Mouse (Mus musculus): ENCODE measurements around the gene Lingo3.

Gene Lingo3

GRCm38 (mm10) chr10:80843931-80844547 is at the start of gene Lingo3:
Gene Lingo3 (minus strand): TSS chr10:80844039.
- no peak for DNase-seq (ENCODE audit: low read depth)

GRCm38 (mm10) chr10:80887181-80887580 is 43.3 kb upstream of the Lingo3 start:
- DNase-seq (ENCODE audit: low read depth), result no peak

- peak; percentile 27 for DNase-seq (ENCODE audit: low read depth)
Observed at GRCm38 (mm10) chr10:80881301-80881700, 37.5 kb upstream of the Lingo3 start.

GRCm38 (mm10) chr10:80880901-80881300 is 37.1 kb upstream of the Lingo3 start:
- no peak for DNase-seq (ENCODE audit: low read depth)

GRCm38 (mm10) chr10:80880131-80880641 is 36.3 kb upstream of the Lingo3 start:
- no peak for DNase-seq (ENCODE audit: low read depth)

GRCm38 (mm10) chr10:80876594-80876993 is 32.8 kb upstream of the Lingo3 start:
- DNase-seq (ENCODE audit: low read depth), result no peak

GRCm38 (mm10) chr10:80876028-80876427 is 32.2 kb upstream of the Lingo3 start:
- no peak for DNase-seq (ENCODE audit: low read depth)

GRCm38 (mm10) chr10:80874035-80874434 is 30.2 kb upstream of the Lingo3 start:
- no peak for DNase-seq (ENCODE audit: low read depth)

- DNase-seq (ENCODE audit: low read depth), result no peak
Observed at GRCm38 (mm10) chr10:80871581-80871980, 27.7 kb upstream of the Lingo3 start, which contains the start of gene Tmprss9. Gene Tmprss9 (plus strand): TSS chr10:80871848.

- DNase-seq (ENCODE audit: low read depth), result no peak
Observed at GRCm38 (mm10) chr10:80870993-80871392, 27.2 kb upstream of the Lingo3 start.

GRCm38 (mm10) chr10:80864446-80864845 is 20.6 kb upstream of the Lingo3 start:
- no peak for DNase-seq (ENCODE audit: low read depth)

- DNase-seq (ENCODE audit: low read depth), result no peak
Observed at GRCm38 (mm10) chr10:80862305-80862704, 18.5 kb upstream of the Lingo3 start.

GRCm38 (mm10) chr10:80858350-80858935 is 14.6 kb upstream of the Lingo3 start:
- no peak for DNase-seq (ENCODE audit: low read depth)

- DNase-seq (ENCODE audit: low read depth), result no peak
Observed at GRCm38 (mm10) chr10:80857848-80858247, 14.0 kb upstream of the Lingo3 start.

- no peak for DNase-seq (ENCODE audit: low read depth)
Observed at GRCm38 (mm10) chr10:80857386-80857785, 13.5 kb upstream of the Lingo3 start.

GRCm38 (mm10) chr10:80856908-80857307 is 13.1 kb upstream of the Lingo3 start:
- no peak for DNase-seq (ENCODE audit: low read depth)

GRCm38 (mm10) chr10:80856267-80856666 is 12.4 kb upstream of the Lingo3 start:
- peak; percentile 64 for DNase-seq (ENCODE audit: low read depth)

- DNase-seq (ENCODE audit: low read depth), result no peak
Observed at GRCm38 (mm10) chr10:80855749-80856073, 11.9 kb upstream of the Lingo3 start.

- DNase-seq (ENCODE audit: low read depth), result peak; percentile 90
Observed at GRCm38 (mm10) chr10:80854913-80855748, 11.3 kb upstream of the Lingo3 start, which contains the start of the genes Lsm7 and Sppl2b. Gene Lsm7 (minus strand): TSS chr10:80855209. Gene Sppl2b (plus strand): TSS chr10:80855275.

GRCm38 (mm10) chr10:80848571-80848970 is 4.7 kb upstream of the Lingo3 start:
- no peak for DNase-seq (ENCODE audit: low read depth)

- no peak for DNase-seq (ENCODE audit: low read depth)
Observed at GRCm38 (mm10) chr10:80845732-80846131, 1.9 kb upstream of the Lingo3 start.

GRCm38 (mm10) chr10:80845055-80845693 is 1.3 kb upstream of the Lingo3 start:
- no peak for DNase-seq (ENCODE audit: low read depth)

Data from fibroblast of lung, adult 2 months (primary cell).